Mouse (Mus musculus): ENCODE measurements around the gene Tk1. TPM values are rescaled to one million over a fixed set of nuclear protein-coding genes. Genes with fewer than 3 reads are reported as not detected.

The Tk1 gene
- polyA plus RNA-seq, 1 experiment from 2014 or later: 79.7 TPM

DNA sequence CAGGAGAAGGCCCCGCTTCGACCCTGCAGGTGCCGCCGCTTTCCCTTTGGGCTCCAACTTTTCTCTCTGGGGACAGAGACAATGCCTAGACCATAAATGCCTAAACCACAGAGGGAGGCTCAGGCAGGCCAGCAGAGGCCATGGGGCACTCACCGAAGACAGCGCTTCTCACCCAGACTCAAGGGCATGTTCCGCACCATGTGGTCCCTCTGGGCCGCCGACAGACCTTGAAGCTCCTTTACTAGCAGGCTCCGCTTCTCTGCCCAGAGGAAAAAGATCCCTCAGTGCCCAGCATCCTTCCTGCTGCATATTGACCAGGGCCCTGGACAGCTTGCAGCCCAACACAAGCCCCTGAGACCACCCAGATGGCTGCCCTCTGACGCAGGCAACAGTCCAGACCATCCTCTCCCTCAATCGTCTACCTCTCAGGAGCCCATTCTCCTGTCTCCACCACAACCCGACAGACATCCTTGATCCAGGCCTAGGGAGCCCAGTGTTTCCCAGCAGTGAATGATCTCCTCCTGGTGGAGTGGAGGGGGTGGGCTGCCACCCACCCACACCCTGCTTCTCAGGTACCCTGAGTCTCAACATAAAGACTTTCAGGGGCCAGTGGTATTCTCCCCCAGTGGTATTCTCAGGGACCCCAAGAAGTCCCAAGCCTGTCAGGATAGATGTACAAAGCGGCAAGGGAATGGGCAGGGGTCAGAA lies 49.7 kb downstream of the Tk1 start:
- ChIA-PET CTCF (no interaction called here), POLR2A (no interaction called here)
- no peak for TF ChIP-seq CTCF (IDR thresholded peaks at IDR 0.05)
- H3K27me3 ChIP-seq: no peaks in the 10 kb centered on the region
- ATAC-seq: no peak
- in situ Hi-C loops (cut with MboI; ENCODE audit: low pct_unique_long_range_greater_than_20kb): no loop called here
- DNase-seq (ENCODE audit: low read depth, low spot score): no peak

DNA sequence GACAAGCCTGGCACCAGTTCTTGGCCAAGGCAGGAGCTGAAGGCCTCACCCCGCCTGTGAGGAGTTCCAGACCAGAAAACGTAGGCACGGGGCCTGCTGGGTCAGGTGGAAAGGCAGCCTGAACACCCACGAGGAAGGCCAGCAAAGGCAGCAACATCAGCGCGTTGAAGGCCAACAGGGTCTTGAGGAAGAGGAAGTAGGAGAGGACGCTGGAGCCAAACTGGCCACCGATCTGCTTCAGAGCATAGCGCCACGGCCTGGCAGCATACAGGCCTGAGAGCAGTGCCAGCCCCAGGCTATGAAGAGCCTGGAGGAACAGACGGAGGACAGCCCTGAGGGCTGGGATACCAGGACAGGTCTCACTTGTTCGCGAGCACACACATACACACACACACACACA lies 50.4 kb downstream of the Tk1 start:
- ChIA-PET POLR2A (no interaction called here), CTCF (no interaction called here)
- ATAC-seq (no peak), DNase-seq (ENCODE audit: low read depth, low spot score) (no peak)
- no peak for TF ChIP-seq CTCF (IDR thresholded peaks at IDR 0.05)
- H3K27me3 ChIP-seq: no peaks in the 10 kb centered on the region
- in situ Hi-C loops (cut with MboI; ENCODE audit: low pct_unique_long_range_greater_than_20kb): no loop called here

- in situ Hi-C loops (cut with MboI; ENCODE audit: low pct_unique_long_range_greater_than_20kb): no loop called here
- H3K27me3 ChIP-seq: no peaks in the 10 kb centered on the region
- ChIA-PET CTCF (interaction anchor here (0.7 kb wide), 1 partner anchor 23 kb away, joined by 3 read pairs; no protein-coding TSS in a partner anchor), POLR2A (no interaction called here)
- ATAC-seq (no peak), DNase-seq (ENCODE audit: low read depth, low spot score) (no peak)
- TF ChIP-seq CTCF (IDR thresholded peaks at IDR 0.05): no peak
Measured at GRCm38 (mm10) chr11:117774925-117775324, 51.0 kb downstream of the Tk1 start.

DNA sequence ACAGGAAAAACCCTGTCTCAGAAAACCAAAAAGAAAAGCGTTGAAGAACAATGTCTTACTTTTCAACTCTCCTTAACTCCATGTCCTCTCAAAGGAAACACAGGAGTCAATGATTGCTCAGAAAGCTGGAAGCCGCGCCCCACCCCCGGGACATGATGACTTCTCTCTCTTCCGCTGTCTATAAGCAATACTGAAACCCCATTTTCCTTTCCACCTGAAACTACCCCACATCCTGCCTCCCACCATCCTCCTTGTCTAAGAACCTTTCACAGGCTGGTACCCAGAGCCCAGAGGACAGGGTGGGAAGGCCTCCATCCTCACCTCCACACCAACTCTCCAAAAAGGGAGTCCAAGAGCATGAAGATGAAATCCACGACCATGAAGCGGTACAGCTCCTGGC lies 53.5 kb downstream of the Tk1 start:
- ChIA-PET CTCF (no interaction called here), POLR2A (no interaction called here)
- no peaks in the 10 kb centered on the region for H3K27me3 ChIP-seq
- DNase-seq (ENCODE audit: low read depth, low spot score) (no peak), ATAC-seq (no peak)
- TF ChIP-seq CTCF (IDR thresholded peaks at IDR 0.05): no peak
- in situ Hi-C loops (cut with MboI; ENCODE audit: low pct_unique_long_range_greater_than_20kb): no loop called here

- ATAC-seq: no peak
- no peaks in the 10 kb centered on the region for H3K27me3 ChIP-seq
- DNase-seq (ENCODE audit: low read depth, low spot score): no peak
- CTCF ChIA-PET: no interaction called here
- TF ChIP-seq CTCF (IDR thresholded peaks at IDR 0.05): no peak
- POLR2A ChIA-PET: no interaction called here
- in situ Hi-C loops (cut with MboI; ENCODE audit: low pct_unique_long_range_greater_than_20kb): no loop called here
Measured at GRCm38 (mm10) chr11:117770407-117770806, 55.5 kb downstream of the Tk1 start.

DNA sequence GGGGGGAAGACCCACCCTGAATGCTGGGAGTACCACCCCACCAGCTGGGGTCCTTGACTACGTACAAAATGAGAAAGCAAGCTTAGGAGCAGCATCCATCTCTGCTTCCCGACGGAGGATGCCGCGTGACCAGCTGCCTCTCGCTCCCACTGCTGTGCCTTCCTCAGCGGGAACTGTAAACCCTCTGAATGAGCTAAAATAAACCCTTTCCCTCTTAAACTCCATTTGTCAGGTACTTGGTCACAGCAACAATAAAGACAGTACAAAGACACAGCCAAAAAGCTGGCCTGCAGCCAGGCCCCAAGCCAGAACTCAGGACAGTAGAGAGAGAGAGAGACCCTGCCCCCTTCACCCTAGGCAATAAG lies 56.2 kb downstream of the Tk1 start:
- in situ Hi-C loops (cut with MboI; ENCODE audit: low pct_unique_long_range_greater_than_20kb): no loop called here
- ATAC-seq (no peak), DNase-seq (ENCODE audit: low read depth, low spot score) (no peak)
- CTCF ChIA-PET: no interaction called here
- no peaks in the 10 kb centered on the region for H3K27me3 ChIP-seq
- POLR2A ChIA-PET: interaction anchor here (1.0 kb wide), 1 partner anchor 8 kb away, joined by 3 read pairs; no protein-coding TSS in a partner anchor
- no peak for TF ChIP-seq CTCF (IDR thresholded peaks at IDR 0.05)

- POLR2A ChIA-PET: interaction anchor here (1.0 kb wide), 1 partner anchor 9 kb away, joined by 3 read pairs; no protein-coding TSS in a partner anchor
- ATAC-seq: no peak
- TF ChIP-seq CTCF (IDR thresholded peaks at IDR 0.05): no peak
- CTCF ChIA-PET: interaction anchor here (1.4 kb wide), 1 partner anchor 15 kb away, joined by 3 read pairs; no protein-coding TSS in a partner anchor
- DNase-seq (ENCODE audit: low read depth, low spot score): no peak
- in situ Hi-C loops (cut with MboI; ENCODE audit: low pct_unique_long_range_greater_than_20kb): no loop called here
- H3K27me3 ChIP-seq: no peaks in the 10 kb centered on the region
Measured at GRCm38 (mm10) chr11:117768725-117769682, 56.9 kb downstream of the Tk1 start.

DNA sequence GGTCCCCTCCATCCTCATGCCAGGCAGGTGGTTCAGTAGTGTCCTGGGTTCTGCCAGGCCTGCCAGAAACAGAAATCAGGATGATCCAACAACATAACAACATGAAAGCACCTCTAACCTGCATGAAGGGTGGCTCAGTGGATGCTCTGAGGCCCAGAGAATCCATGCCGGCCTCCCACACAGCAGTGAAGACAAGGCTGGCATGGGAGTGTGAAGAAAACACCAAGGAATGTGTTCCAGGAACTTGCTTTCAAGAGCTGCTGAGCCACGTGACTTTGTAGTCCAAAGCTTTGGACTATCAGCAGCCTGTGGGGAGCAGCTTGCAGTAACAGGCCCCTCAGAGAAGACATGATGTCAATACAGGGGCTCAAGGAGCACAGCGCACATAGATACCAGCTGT lies 59.6 kb downstream of the Tk1 start:
- TF ChIP-seq CTCF (IDR thresholded peaks at IDR 0.05): no peak
- no peaks in the 10 kb centered on the region for H3K27me3 ChIP-seq
- ChIA-PET POLR2A (no interaction called here), CTCF (no interaction called here)
- ATAC-seq: no peak
- in situ Hi-C loops (cut with MboI; ENCODE audit: low pct_unique_long_range_greater_than_20kb): no loop called here
- DNase-seq (ENCODE audit: low read depth, low spot score): no peak

Other genes with a start within 250 kb of the Tk1 start
- gene Tnrc6c, start 171.8 kb downstream of the Tk1 start, polyA plus RNA-seq (2021): 21.1 TPM
- 0.49 TPM for gene Tmc8, start 44.0 kb downstream of the Tk1 start, polyA plus RNA-seq (2021)
- 3.6 TPM for gene Tmc6, start 43.9 kb downstream of the Tk1 start, polyA plus RNA-seq (2021)
- gene 6030468B19Rik, start 28.4 kb downstream of the Tk1 start, polyA plus RNA-seq (2021): not detected
- gene Gm20708, start 16.4 kb downstream of the Tk1 start, polyA plus RNA-seq (2021): 0.78 TPM
- gene Syngr2, start 16.4 kb downstream of the Tk1 start, polyA plus RNA-seq (2021): 149 TPM
- gene Afmid, start 168 bp downstream of the Tk1 start, polyA plus RNA-seq (2021): 9.1 TPM
- gene Birc5, start 23.2 kb upstream of the Tk1 start, polyA plus RNA-seq (2021): 79.5 TPM
- 0.06 TPM for gene Tmem235, start 34.7 kb upstream of the Tk1 start, polyA plus RNA-seq (2021)
- gene Tha1, start 47.4 kb upstream of the Tk1 start, polyA plus RNA-seq (2021): 10.6 TPM
- 171 TPM for gene Socs3, start 144.0 kb upstream of the Tk1 start, polyA plus RNA-seq (2021)
- gene Pgs1, start 160.2 kb upstream of the Tk1 start, polyA plus RNA-seq (2021): 120 TPM

Data from Patski (cell line).